Mouse (Mus musculus) hindbrain, embryonic 11.5 days (tissue): Measurements from ENCODE around the gene Tmem88b. TPM values are rescaled to one million over a fixed set of nuclear protein-coding genes. Genes with fewer than 3 reads are reported as not detected.

Experiments
- ATAC-seq: fragments of 200-750 bp; cut with Nextera tagmentation; 2 replicates; pipeline ENCODE4 v1.8.0; 2017; ENCODE audit warnings: mild to moderate bottlenecking, moderate TSS enrichment, moderate library complexity; ENCODE audit not compliant: low FRiP score
- DNase-seq: peaks from one replicate; pipeline ENCODE4 v3.0.0-alpha.2; 2015; ENCODE audit warnings: low spot score
- H3K27ac ChIP-seq: fragments of 300-500 bp; sonication (generic); 2 replicates; pipeline ENCODE4 v1.5.1; 2014; ENCODE audit warnings: mild to moderate bottlenecking, low read depth, low read length
- H3K27me3 ChIP-seq: fragments of 300-500 bp; sonication (generic); 2 replicates; pipeline ENCODE4 v1.6.1; 2014; ENCODE audit warnings: mild to moderate bottlenecking, low read length, moderate library complexity, mixed read lengths; ENCODE audit not compliant: control insufficient read depth, insufficient read depth
- H3K36me3 ChIP-seq: fragments of 300-500 bp; sonication (generic); 2 replicates; pipeline ENCODE4 v1.6.1; 2014; ENCODE audit warnings: mild to moderate bottlenecking, low read length, moderate library complexity, mixed read lengths; ENCODE audit not compliant: control insufficient read depth, insufficient read depth
- H3K4me1 ChIP-seq: fragments of 300-500 bp; sonication (generic); replicated peaks from 2 replicates; pipeline ENCODE4 v1.6.1; 2014; ENCODE audit warnings: low read length, mixed read lengths; ENCODE audit not compliant: control insufficient read depth, insufficient read depth
- H3K4me2 ChIP-seq: fragments of 300-500 bp; sonication (generic); replicated peaks from 2 replicates; pipeline ENCODE4 v1.6.1; 2014; ENCODE audit warnings: mild to moderate bottlenecking, low read depth, low read length
- H3K4me3 ChIP-seq: fragments of 300-500 bp; sonication (generic); 2 replicates; pipeline ENCODE4 v1.5.1; 2014; ENCODE audit warnings: low read depth, low read length
- H3K9ac ChIP-seq: fragments of 300-500 bp; sonication (generic); 2 replicates; pipeline ENCODE4 v1.6.1; 2014; ENCODE audit warnings: low read depth, low read length
- H3K9me3 ChIP-seq: fragments of 300-500 bp; sonication (generic); 2 replicates; pipeline ENCODE4 v1.6.1; 2016; ENCODE audit warnings: low read length; ENCODE audit not compliant: control insufficient read depth
- WGBS: fragments of 180-500 bp; shearing (Covaris S2); extraction: QIAGEN DNeasy Blood & Tissue Kit; methylation state at CpG from one replicate; pipeline ENCODE4 v1.1.7; 2014; 5-methylcytosine and 5-hydroxymethylcytosine counted together
- polyA plus RNA-seq: library from polyadenylated mRNA; unstranded; fragments of >200 nt; fragmentation: Nextera tagmentation; extraction: Ambion mirVana; gene quantifications from 2 replicates; pipeline ENCODE4 v1.2.1, GENCODE M21; 2014

The Tmem88b gene
- polyA plus RNA-seq, result 0.25 and 0.52 TPM in 2 replicates

- 69% methylated on average over 5 of the region's 5 CpGs for WGBS
- Histone ChIP-seq H3K4me1 (no peaks in the 10 kb centered on the region), H3K9ac (peak within 1 kb of the TSS; percentile 11; the same call in 1 of the 2 replicates), H3K9me3 (no peaks in the 10 kb centered on the region), H3K4me2 (peak within 1 kb of the TSS; percentile 73), H3K27me3 (no peaks in the 10 kb centered on the region), H3K27ac (no peak within 1 kb of the TSS), H3K4me3 (no peak within 1 kb of the TSS), H3K36me3 (no peaks in the 10 kb centered on the region)
- DNase-seq (peak; percentile 12), ATAC-seq (no peak)
Observed at GRCm38 (mm10) chr4:155785819-155786218, at the start of gene Tmem88b. TSS of gene Tmem88b (minus strand) at chr4:155785874.

DNA sequence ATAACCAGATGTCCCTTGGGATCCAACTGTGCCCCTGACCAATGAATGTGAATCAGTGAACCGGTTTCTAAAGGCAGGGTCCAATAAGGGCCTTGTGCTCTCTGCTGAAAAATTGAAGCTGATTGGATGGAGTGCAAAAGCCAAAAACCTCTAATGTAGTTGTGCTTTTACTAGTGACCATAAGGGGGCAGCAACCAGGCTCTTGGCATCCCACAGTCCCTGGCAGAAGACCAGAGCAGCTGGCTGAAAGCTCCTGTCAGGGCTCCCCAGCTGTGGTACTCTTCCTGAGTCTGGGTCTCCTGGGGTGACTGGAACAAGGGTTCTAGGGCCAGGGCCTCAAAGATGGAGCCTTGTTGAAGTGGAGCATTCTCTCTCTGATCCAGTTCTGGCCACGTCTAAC is 48.2 kb upstream of the Tmem88b start:
- WGBS, result 45% methylated on average over 2 of the region's 2 CpGs
- no peaks in the 10 kb centered on the region for H3K27me3 ChIP-seq
- H3K9ac ChIP-seq, result no peak overlapping the region
- no peak overlapping the region for H3K4me3 ChIP-seq
- H3K9me3 ChIP-seq, result no peaks in the 10 kb centered on the region
- ATAC-seq, result peak; percentile 48; the same call in 1 of the 2 replicates
- H3K4me1 ChIP-seq, result peaks cover 4% of the 10 kb centered on the region; the same call in 1 of the 2 replicates
- no peak overlapping the region for H3K4me2 ChIP-seq
- H3K36me3 ChIP-seq, result no peaks in the 10 kb centered on the region; the same call in 1 of the 2 replicates
- peak; percentile 79 for DNase-seq
- H3K27ac ChIP-seq, result 0 out of 2 replicates have a peak overlapping the region, but pooled peaks have one; percentile 17

- Histone ChIP-seq H3K27ac (no peak overlapping the region), H3K36me3 (no peaks in the 10 kb centered on the region; the same call in 1 of the 2 replicates), H3K27me3 (no peaks in the 10 kb centered on the region), H3K4me3 (no peak overlapping the region), H3K9ac (no peak overlapping the region), H3K4me2 (no peak overlapping the region), H3K9me3 (no peaks in the 10 kb centered on the region), H3K4me1 (peaks cover 4% of the 10 kb centered on the region; the same call in 1 of the 2 replicates)
- ATAC-seq (no peak), DNase-seq (no peak)
- 87% methylated on average over 4 of the region's 4 CpGs for WGBS
Observed at GRCm38 (mm10) chr4:155833234-155833633, 47.6 kb upstream of the Tmem88b start.

DNA sequence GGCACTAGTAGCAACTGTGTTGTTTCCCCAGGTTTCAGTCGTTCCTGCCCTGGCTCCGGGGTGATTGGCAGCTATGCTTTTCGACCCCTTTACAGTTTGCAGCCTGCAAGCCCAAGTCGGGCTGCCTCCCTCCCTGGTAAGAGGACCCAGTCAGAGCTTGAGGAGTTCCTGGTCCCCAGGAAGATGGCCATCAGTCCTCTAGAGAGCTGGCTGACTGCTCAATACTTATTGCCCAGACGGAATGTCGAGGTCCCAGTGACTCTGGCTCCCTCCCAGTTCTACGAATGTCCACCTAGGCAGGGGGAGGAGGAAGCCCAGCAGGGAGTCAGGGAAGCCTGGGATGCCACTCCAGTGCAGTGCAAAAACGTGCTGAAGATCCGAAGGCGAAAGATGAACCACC is 46.6 kb upstream of the Tmem88b start:
- Histone ChIP-seq H3K27ac (no peak overlapping the region), H3K9ac (peak overlapping the region; percentile 90)
- WGBS, result 58% methylated on average over 10 of the region's 10 CpGs

DNA sequence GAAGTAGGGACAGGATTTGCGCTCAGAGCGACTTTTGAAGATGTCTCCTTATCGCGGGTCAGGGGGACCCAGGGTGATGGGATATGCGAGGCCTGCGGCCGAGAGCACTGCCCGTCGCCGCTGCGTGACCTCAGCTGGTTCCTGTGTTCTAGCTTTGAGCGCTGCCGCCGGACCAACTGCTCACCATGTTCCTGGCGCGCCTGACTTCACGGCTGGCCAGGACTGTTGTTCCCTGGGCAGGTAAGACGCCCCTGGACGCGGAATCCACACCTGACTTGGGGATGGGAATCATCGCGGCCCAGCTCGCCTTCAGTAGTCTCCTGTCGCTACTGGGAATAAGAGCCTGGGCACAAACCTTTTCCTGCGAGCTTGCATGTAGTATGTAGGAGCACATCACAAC is 46.2 kb upstream of the Tmem88b start:
- no peak; the same call in 1 of the 2 replicates for ATAC-seq
- H3K27ac ChIP-seq, result peak overlapping the region; percentile 86
- no peaks in the 10 kb centered on the region; the same call in 1 of the 2 replicates for H3K36me3 ChIP-seq
- peaks cover 4% of the 10 kb centered on the region; the same call in 1 of the 2 replicates for H3K4me1 ChIP-seq
- DNase-seq, result no peak
- WGBS, result 1% methylated on average over 25 of the region's 25 CpGs
- H3K9me3 ChIP-seq, result no peaks in the 10 kb centered on the region
- H3K27me3 ChIP-seq, result no peaks in the 10 kb centered on the region
- H3K9ac ChIP-seq, result peak overlapping the region; percentile 90
- H3K4me3 ChIP-seq, result peak overlapping the region; percentile 90
- peak overlapping the region; percentile 97 for H3K4me2 ChIP-seq

More for the DNA sequence above, 46.6 kb upstream of the Tmem88b start:
- no peaks in the 10 kb centered on the region for H3K27me3 ChIP-seq
- no peak for DNase-seq
- peak overlapping the region; percentile 90 for H3K4me3 ChIP-seq
- peak overlapping the region; percentile 97 for H3K4me2 ChIP-seq
- no peak for ATAC-seq
- peaks cover 4% of the 10 kb centered on the region; the same call in 1 of the 2 replicates for H3K4me1 ChIP-seq
- H3K9me3 ChIP-seq, result no peaks in the 10 kb centered on the region
- H3K36me3 ChIP-seq, result no peaks in the 10 kb centered on the region; the same call in 1 of the 2 replicates

DNA sequence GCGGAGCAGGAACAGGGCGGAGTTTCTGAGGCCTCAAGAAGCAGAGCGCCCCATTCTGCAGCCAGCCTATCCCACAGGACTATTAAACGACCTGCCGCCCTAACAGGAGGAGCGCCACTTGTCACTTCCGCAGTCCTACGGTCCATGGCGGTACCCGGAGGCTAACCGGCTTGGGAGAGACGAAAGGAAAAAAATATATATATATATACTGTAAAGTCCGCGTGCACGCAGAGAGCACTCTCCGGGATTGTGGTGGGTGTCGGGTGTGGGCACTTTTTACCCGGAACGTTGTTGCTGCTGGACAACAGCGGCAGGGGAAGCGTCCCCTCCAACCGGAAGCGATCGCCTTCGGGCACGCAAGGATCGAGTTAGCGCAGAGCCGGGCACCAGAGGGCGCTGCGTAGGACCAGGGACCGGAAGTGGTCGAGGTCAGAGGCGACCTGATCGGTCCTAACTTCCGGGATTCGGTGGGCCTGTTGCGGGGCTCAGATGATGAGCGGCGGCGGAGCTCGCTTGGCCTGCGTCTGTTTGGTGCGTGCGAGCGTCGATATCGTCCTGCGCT is 45.6 kb upstream of the Tmem88b start, which contains the start of gene Aurkaip1:
Gene Aurkaip1, plus strand, starts transcription at position 68 of the 562 bp plus-strand sequence.
- Histone ChIP-seq H3K27me3 (no peaks in the 10 kb centered on the region), H3K4me1 (peaks cover 4% of the 10 kb centered on the region; the same call in 1 of the 2 replicates), H3K9me3 (no peaks in the 10 kb centered on the region), H3K4me3 (peak within 1 kb of the TSS; percentile 90), H3K9ac (peak within 1 kb of the TSS; percentile 90), H3K36me3 (no peaks in the 10 kb centered on the region; the same call in 1 of the 2 replicates), H3K4me2 (peak within 1 kb of the TSS; percentile 97), H3K27ac (peak within 1 kb of the TSS; percentile 86)
- ATAC-seq (peak; percentile 93), DNase-seq (peak; percentile 99)
- WGBS, result under 1% methylated on average over 49 of the region's 49 CpGs

DNA sequence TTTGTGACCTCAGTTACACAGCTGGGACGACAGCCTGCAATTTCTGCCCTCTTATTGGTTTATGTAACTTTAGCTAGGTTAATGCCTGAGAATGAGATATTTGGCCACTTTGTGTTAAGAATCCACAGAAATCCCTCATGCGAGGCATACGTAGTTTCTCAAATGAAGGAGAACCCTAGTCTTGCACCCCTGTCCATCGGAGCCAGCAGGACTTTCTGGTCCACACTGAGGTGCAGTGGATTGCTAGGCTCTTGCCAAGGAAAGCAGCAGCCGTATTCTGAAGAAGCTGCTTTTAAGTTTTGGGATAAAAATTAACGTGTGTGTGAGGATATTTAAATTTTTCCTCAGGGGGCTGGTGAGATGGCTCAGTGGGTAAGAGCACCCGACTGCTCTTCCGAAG is 44.9 kb upstream of the Tmem88b start:
- 60% methylated on average over 8 of the region's 8 CpGs for WGBS
- Histone ChIP-seq H3K4me3 (peak overlapping the region; percentile 90; the same call in 1 of the 2 replicates), H3K9ac (no peak overlapping the region), H3K9me3 (no peaks in the 10 kb centered on the region), H3K27ac (peak overlapping the region; percentile 60; the same call in 1 of the 2 replicates), H3K27me3 (no peaks in the 10 kb centered on the region), H3K4me1 (peaks cover 4% of the 10 kb centered on the region; the same call in 1 of the 2 replicates), H3K4me2 (peak overlapping the region; percentile 97; the same call in 1 of the 2 replicates), H3K36me3 (no peaks in the 10 kb centered on the region; the same call in 1 of the 2 replicates)
- no peak for ATAC-seq
- DNase-seq, result no peak

- WGBS, result 92% methylated on average over 4 of the region's 4 CpGs
- Histone ChIP-seq H3K27me3 (no peaks in the 10 kb centered on the region), H3K36me3 (no peaks in the 10 kb centered on the region; the same call in 1 of the 2 replicates), H3K4me3 (no peak overlapping the region), H3K9me3 (no peaks in the 10 kb centered on the region), H3K4me1 (peaks cover 4% of the 10 kb centered on the region; the same call in 1 of the 2 replicates), H3K4me2 (no peak overlapping the region), H3K27ac (no peak overlapping the region), H3K9ac (no peak overlapping the region)
- no peak for DNase-seq
- ATAC-seq, result no peak
Observed at GRCm38 (mm10) chr4:155829866-155830265, 44.2 kb upstream of the Tmem88b start.
